Mouse (Mus musculus) heart, postnatal 0 days (tissue): ENCODE measurements around the gene Sec24a.

Experiments
- CTCF ChIP-seq: IDR thresholded peaks from 2 replicates; pipeline ENCODE4 v1.5.1; 2016; ENCODE audit warnings: antibody characterized with exemption, control low read depth, low read depth
- EP300 ChIP-seq: IDR thresholded peaks from 2 replicates; pipeline ENCODE4 v1.6.1; 2016; ENCODE audit warnings: antibody characterized with exemption, low read depth

DNA sequence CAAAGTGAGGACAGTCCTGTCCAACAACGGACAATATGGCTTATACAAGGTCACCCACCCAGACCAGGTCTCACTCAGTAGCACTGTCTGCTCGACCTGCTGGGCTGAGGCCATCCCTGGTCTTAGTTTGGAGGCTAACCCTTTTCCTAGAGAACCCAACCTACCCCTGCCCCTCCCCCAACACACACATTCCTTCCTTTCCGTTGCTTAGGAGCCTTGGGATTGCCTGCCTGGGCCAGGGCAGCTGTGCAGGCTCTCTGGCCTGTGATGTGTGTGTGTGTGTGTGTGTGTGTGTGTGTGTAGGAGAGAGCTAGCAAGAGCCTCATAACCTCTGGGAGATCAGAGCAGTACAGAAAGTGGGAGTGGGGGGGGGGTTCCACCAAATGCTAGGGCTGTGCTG is 114.9 kb downstream of the Sec24a start:
- TF ChIP-seq CTCF = no peak
- no peak for TF ChIP-seq EP300
